Mouse (Mus musculus) forebrain, embryonic 14.5 days (tissue): Measurements from ENCODE around the gene Ssh2. TPM values are rescaled to one million over a fixed set of nuclear protein-coding genes. Genes with fewer than 3 reads are reported as not detected.
"Not testable (repeated sequence)": the region's sequence is repeated elsewhere in the genome, so short reads cannot be mapped to it uniquely, and the experiment has no call there.

ENCODE experiments used
- ATAC-seq: fragments of 200-750 bp; cut with Nextera tagmentation; 2 replicates; pipeline ENCODE4 v1.8.0; 2017; ENCODE audit warnings: mild to moderate bottlenecking, moderate library complexity
- DNase-seq: peaks from one replicate; pipeline ENCODE4 v3.0.0-alpha.2; 2015; ENCODE audit warnings: low spot score
- H3K27ac ChIP-seq: fragments of 300-500 bp; sonication (generic); 2 replicates; pipeline ENCODE4 v1.5.1; 2014; ENCODE audit warnings: low read depth, mild to moderate bottlenecking, control low read depth, low read length, moderate library complexity
- H3K27me3 ChIP-seq: fragments of 300-500 bp; sonication (generic); replicated peaks from 2 replicates; pipeline ENCODE4 v1.6.1; 2014; ENCODE audit warnings: low read length, control low read depth, mixed read lengths; ENCODE audit not compliant: control insufficient read depth, insufficient read depth
- H3K36me3 ChIP-seq: fragments of 300-500 bp; sonication (generic); 2 replicates; pipeline ENCODE4 v1.6.1; 2014; ENCODE audit warnings: low read length, control low read depth; ENCODE audit not compliant: control insufficient read depth, insufficient read depth
- H3K4me1 ChIP-seq: fragments of 300-500 bp; sonication (generic); 2 replicates; pipeline ENCODE4 v1.6.1; 2014; ENCODE audit warnings: antibody characterized with exemption, low read length, control low read depth; ENCODE audit not compliant: control insufficient read depth, insufficient read depth
- H3K4me2 ChIP-seq: fragments of 300-500 bp; sonication (generic); 2 replicates; pipeline ENCODE4 v1.6.1; 2014; ENCODE audit warnings: mild to moderate bottlenecking, control low read depth, low read length
- H3K4me3 ChIP-seq: fragments of 300-500 bp; sonication (generic); 2 replicates; pipeline ENCODE4 v1.5.1; 2014; ENCODE audit warnings: low read depth, low read length, control low read depth
- H3K9ac ChIP-seq: fragments of 300-500 bp; sonication (generic); 2 replicates; pipeline ENCODE4 v1.6.1; 2014; ENCODE audit warnings: mild to moderate bottlenecking, low read length, control low read depth, moderate library complexity
- H3K9me3 ChIP-seq: fragments of 300-500 bp; sonication (generic); replicated peaks from 2 replicates; pipeline ENCODE4 v1.6.1; 2016; ENCODE audit warnings: low read length, control low read depth, mixed read lengths; ENCODE audit not compliant: control insufficient read depth
- WGBS: fragments of 180-500 bp; shearing (Covaris S2); extraction: QIAGEN DNeasy Blood & Tissue Kit; methylation state at CpG from one replicate; pipeline ENCODE4 v1.1.7; 2014; 5-methylcytosine and 5-hydroxymethylcytosine counted together
- polyA plus RNA-seq: library from polyadenylated mRNA; unstranded; fragments of >200 nt; fragmentation: Nextera tagmentation; extraction: Ambion mirVana; gene quantifications from 2 replicates; pipeline ENCODE4 v1.2.1, GENCODE M21; 2014

Ssh2 gene
- polyA plus RNA-seq, 1 experiment from 2014 or later = 15.5 TPM

GRCm38 (mm10) chr11:77371088-77371487, 155.0 kb downstream of the Ssh2 start:
- ATAC-seq (no peak), DNase-seq (no peak)
- 89% methylated on average over 3 of the region's 3 CpGs for WGBS
- Histone ChIP-seq H3K27me3 (no peaks in the 10 kb centered on the region), H3K4me2 (no peak overlapping the region), H3K36me3 (no peaks in the 10 kb centered on the region), H3K9ac (no peak overlapping the region), H3K4me3 (no peak overlapping the region), H3K4me1 (no peaks in the 10 kb centered on the region), H3K9me3 (no peaks in the 10 kb centered on the region), H3K27ac (no peak overlapping the region)

GRCm38 (mm10) chr11:77371696-77372095, 155.6 kb downstream of the Ssh2 start:
- Histone ChIP-seq H3K9ac (no peak overlapping the region), H3K27me3 (no peaks in the 10 kb centered on the region), H3K4me2 (no peak overlapping the region), H3K4me1 (no peaks in the 10 kb centered on the region), H3K36me3 (no peaks in the 10 kb centered on the region), H3K27ac (no peak overlapping the region), H3K4me3 (no peak overlapping the region), H3K9me3 (no peaks in the 10 kb centered on the region)
- DNase-seq (no peak), ATAC-seq (no peak)

GRCm38 (mm10) chr11:77372196-77372904, 156.3 kb downstream of the Ssh2 start:
- Histone ChIP-seq H3K4me2 (no peak overlapping the region), H3K4me1 (no peaks in the 10 kb centered on the region), H3K9ac (no peak overlapping the region), H3K27me3 (no peaks in the 10 kb centered on the region), H3K36me3 (no peaks in the 10 kb centered on the region), H3K27ac (no peak overlapping the region), H3K4me3 (no peak overlapping the region), H3K9me3 (no peaks in the 10 kb centered on the region)
- no peak for ATAC-seq
- WGBS = 78% methylated on average over 8 of the region's 8 CpGs
- DNase-seq = no peak

GRCm38 (mm10) chr11:77378622-77379021, 162.5 kb downstream of the Ssh2 start:
- no peaks in the 10 kb centered on the region for H3K4me1 ChIP-seq
- WGBS = 96% methylated on average over 2 of the region's 2 CpGs
- H3K27me3 ChIP-seq = no peaks in the 10 kb centered on the region
- H3K27ac ChIP-seq = no peak overlapping the region
- H3K36me3 ChIP-seq = no peaks in the 10 kb centered on the region
- ATAC-seq = no peak
- H3K9me3 ChIP-seq = no peaks in the 10 kb centered on the region
- no peak overlapping the region for H3K4me3 ChIP-seq
- DNase-seq = no peak
- no peak overlapping the region for H3K9ac ChIP-seq
- no peak overlapping the region for H3K4me2 ChIP-seq

- no peak for DNase-seq
- no peaks in the 10 kb centered on the region for H3K9me3 ChIP-seq
- H3K27ac ChIP-seq = no peak overlapping the region
- H3K4me1 ChIP-seq = no peaks in the 10 kb centered on the region
- no peak overlapping the region for H3K4me3 ChIP-seq
- H3K4me2 ChIP-seq = no peak overlapping the region
- no peak overlapping the region for H3K9ac ChIP-seq
- ATAC-seq = no peak
- no peaks in the 10 kb centered on the region for H3K36me3 ChIP-seq
- 87% methylated on average over 3 of the region's 3 CpGs for WGBS
- H3K27me3 ChIP-seq = no peaks in the 10 kb centered on the region
Measured at GRCm38 (mm10) chr11:77381174-77381573, 165.1 kb downstream of the Ssh2 start.

DNA sequence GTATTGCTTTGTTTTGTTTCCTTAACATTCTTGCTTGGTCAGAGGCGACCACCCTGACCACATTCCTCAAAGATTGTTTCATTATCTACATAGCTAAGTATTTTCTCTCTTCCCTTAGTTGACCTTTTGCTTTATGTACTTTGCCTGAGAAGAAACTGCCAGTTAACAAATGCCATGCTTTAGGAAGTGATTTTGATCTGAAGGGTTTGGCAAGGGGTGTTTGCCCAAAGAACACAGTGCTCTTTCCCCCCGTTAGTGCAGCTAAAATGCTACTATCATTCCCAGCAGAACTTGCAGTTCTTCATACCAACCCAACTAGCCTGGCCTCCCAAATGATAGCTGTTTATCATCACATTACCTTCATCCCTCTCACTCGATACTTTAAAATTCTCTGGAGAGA, 168.1 kb downstream of the Ssh2 start:
- WGBS = 86% methylated on average over 3 of the region's 3 CpGs
- DNase-seq = no peak
- H3K27ac ChIP-seq = no peak overlapping the region
- no peak overlapping the region for H3K9ac ChIP-seq
- H3K4me3 ChIP-seq = no peak overlapping the region
- H3K36me3 ChIP-seq = no peaks in the 10 kb centered on the region
- H3K9me3 ChIP-seq = no peaks in the 10 kb centered on the region
- H3K27me3 ChIP-seq = no peaks in the 10 kb centered on the region
- H3K4me1 ChIP-seq = no peaks in the 10 kb centered on the region
- no peak for ATAC-seq
- no peak overlapping the region for H3K4me2 ChIP-seq

DNA sequence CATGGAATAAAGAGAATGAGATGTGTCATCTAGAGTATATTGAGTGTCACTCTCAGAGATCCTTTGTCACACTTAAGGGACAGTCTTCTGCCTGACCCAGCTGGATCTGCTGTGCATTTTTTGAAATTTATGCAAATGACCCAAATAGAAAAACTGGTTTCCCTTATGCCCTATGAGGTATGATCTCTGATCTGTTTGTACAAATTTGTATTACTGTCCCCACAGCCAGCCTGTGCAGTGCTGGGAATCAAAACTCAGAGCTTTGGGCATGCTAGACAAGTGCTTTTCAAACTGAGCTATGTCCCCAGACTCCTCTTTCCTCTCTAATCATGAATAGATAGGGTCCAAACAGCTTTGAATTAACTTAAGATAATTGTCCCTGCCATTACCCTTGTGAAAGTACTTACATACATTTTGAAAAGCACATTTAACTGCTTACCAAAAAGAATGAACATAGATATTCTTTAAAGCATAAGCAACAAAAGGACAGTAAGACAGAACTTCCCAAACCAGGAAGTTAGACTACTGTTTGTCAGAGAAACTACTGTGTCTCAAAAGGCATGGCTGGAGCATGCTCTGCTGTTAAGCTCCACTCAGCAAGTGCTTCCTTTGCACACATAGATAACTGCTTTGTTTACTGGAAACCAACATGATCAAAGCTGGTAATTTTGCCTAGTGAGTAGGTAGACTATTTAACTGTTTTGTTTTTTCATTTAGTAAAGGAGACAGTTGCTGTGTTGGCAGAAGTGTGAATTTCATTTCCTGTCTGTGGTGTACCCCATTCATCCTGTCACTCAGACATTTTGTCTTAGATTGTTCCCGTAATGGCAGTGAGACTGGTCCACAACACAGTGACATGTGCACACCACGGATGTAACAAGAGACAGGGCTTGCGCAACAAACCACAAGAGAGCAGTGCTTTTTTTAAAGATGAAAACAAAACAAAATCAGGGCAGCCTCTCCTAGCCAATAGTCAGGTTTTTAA, 169.9 kb downstream of the Ssh2 start:
- no peaks in the 10 kb centered on the region for H3K4me1 ChIP-seq
- DNase-seq = no peak
- H3K4me3 ChIP-seq = no peak overlapping the region
- no peak overlapping the region for H3K27ac ChIP-seq
- ATAC-seq = no peak
- H3K9ac ChIP-seq = no peak overlapping the region
- 61% methylated on average over 3 of the region's 3 CpGs for WGBS
- H3K9me3 ChIP-seq = no peaks in the 10 kb centered on the region
- H3K27me3 ChIP-seq = no peaks in the 10 kb centered on the region
- H3K4me2 ChIP-seq = no peak overlapping the region
- H3K36me3 ChIP-seq = no peaks in the 10 kb centered on the region

DNA sequence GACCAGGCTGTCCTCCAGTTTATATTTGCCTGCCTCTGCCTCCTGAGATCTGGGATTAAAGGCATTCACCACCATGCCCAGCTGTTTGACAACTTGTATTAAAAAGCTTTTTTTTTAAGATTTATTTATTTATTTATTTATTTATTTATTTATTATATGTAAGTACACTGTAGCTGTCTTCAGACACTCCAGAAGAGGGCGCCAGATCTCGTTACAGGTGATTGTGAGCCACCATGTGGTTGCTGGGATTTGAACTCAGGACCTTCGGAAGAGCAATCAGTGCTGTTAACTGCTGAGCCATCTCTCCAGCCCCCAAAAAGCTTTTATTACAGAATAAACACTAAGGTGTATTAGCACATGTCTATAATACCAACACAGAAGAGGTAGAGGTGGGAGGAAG, 172.1 kb downstream of the Ssh2 start:
- WGBS = 80% methylated on average over 3 of the region's 3 CpGs

DNA sequence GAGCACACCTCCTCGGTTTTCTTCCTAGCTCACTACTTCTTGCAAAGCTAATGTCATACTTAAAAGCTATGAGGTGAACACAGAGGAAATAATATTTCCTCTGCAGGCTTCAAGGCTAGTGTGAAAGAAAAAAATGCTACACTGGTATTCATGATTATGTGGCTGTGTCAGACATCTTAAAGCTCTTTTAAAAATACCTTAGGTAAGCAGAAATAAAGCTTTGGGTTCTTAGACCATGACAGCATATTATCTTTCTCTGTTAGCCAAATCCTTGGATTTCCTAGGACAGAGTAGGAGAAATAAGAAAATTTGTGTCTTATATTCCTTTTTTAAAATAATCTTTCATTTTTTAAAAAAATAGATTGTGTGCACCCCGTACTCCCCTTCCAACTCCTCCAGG, 179.5 kb downstream of the Ssh2 start:
- Histone ChIP-seq H3K4me3 (no peak overlapping the region), H3K27me3 (no peaks in the 10 kb centered on the region), H3K4me2 (no peak overlapping the region), H3K4me1 (no peaks in the 10 kb centered on the region), H3K9ac (no peak overlapping the region), H3K27ac (no peak overlapping the region), H3K36me3 (peaks cover 9% of the 10 kb centered on the region; the same call in 1 of the 2 replicates), H3K9me3 (no peaks in the 10 kb centered on the region)
- ATAC-seq (no peak), DNase-seq (no peak)
- 88% methylated on average over 2 of the region's 2 CpGs for WGBS

More for the DNA sequence above, 172.1 kb downstream of the Ssh2 start:
- H3K4me1 ChIP-seq, H3K4me2 ChIP-seq, ATAC-seq, H3K27ac ChIP-seq, DNase-seq, H3K4me3 ChIP-seq, H3K36me3 ChIP-seq, H3K27me3 ChIP-seq, H3K9ac ChIP-seq, H3K9me3 ChIP-seq: not testable (repeated sequence)
